Mouse (Mus musculus) megakaryocyte, embryonic 14.5 days (primary cell): ENCODE measurements around the gene Ccl9.

Experiments
- FLI1 ChIP-seq: IDR thresholded peaks from 2 replicates; pipeline ENCODE4 v1.6.1; 2012; ENCODE audit warnings: low read length, inconsistent platforms, mixed read lengths
- GATA1 ChIP-seq: IDR thresholded peaks from 3 replicates; pipeline ENCODE4 v1.6.1; 2012; ENCODE audit warnings: mixed read lengths, low read length, inconsistent platforms, borderline replicate concordance

- TF ChIP-seq GATA1 (no peak), FLI1 (no peak)
These were observed 1.4 kb downstream of the Ccl9 start for GRCm38 (mm10) chr11:83576927-83577555.
